Comparison of ENCODE assay signal across 20 mouse cellular contexts in genomic region chr2:93005028-93005427, GRCm38 (mm10). TPM values are rescaled to one million over a fixed set of nuclear protein-coding genes. Genes with fewer than 3 reads are reported as not detected.
DNase-seq lines count a peak whose midpoint lies in the region; ATAC-seq and TF ChIP-seq lines count a peak whose summit lies in the region.
"Had no signal": no experiment of that assay in that cellular context is flagged by ENCODE, and none has a peak within 500 bp of the region (broad histone marks: within the 10 kb centered on the region; RNA-seq: fewer than 3 reads in every experiment).

No protein-coding gene starts in this region.

- H3K9me3 ChIP-seq in kidney, postnatal 0 days (replicated peaks; ENCODE audit: low read length): no peaks in the 10 kb centered on the region
- no peaks in the 10 kb centered on the region for H3K9me3 ChIP-seq in limb, embryonic 11.5 days (ENCODE audit: control insufficient read depth, low read length)
- H3K9me3 ChIP-seq: forebrain, embryonic 13.5 days; liver, embryonic 12.5 days had no signal

- 12% methylated on average over 4 of the region's 4 CpGs for WGBS in kidney, postnatal 0 days
- WGBS in limb, embryonic 11.5 days: 19% methylated on average over 4 of the region's 4 CpGs

- peak; percentile 72; the same call in 1 of the 2 replicates for ATAC-seq in kidney, postnatal 0 days (replicated peaks; ENCODE audit: low FRiP score, low read depth)
- ATAC-seq in limb, embryonic 11.5 days (ENCODE audit: insufficient number of reproducible peaks, low FRiP score, low TSS enrichment, low read depth): 0 out of 2 replicates have a peak, but pooled peaks have one; percentile 68
- ATAC-seq: forebrain, embryonic 13.5 days; hindbrain, embryonic 16.5 days; liver, embryonic 12.5 days had no signal

- no peaks in the 10 kb centered on the region for H3K27me3 ChIP-seq in kidney, postnatal 0 days (ENCODE audit: insufficient read depth, low read length)
- no peaks in the 10 kb centered on the region for H3K27me3 ChIP-seq in limb, embryonic 11.5 days (ENCODE audit: control insufficient read depth, insufficient read depth, low read length)
- H3K27me3 ChIP-seq: forebrain, embryonic 13.5 days; liver, embryonic 12.5 days had no signal

- DNase-seq in kidney, postnatal 0 days (ENCODE audit: low spot score): peak; percentile 64
- no peak for DNase-seq in kidney, adult 11 months
- DNase-seq in embryo, embryonic 11 days: peak; percentile 44
- peak; percentile 48 for DNase-seq in limb, embryonic 11.5 days (ENCODE audit: low spot score)
- DNase-seq in gastrocnemius, postnatal 10 days: no peak
- DNase-seq in thymus, postnatal 14 days: no peak
- DNase-seq in heart, adult 18-20 months: no peak
- DNase-seq: cerebellum, postnatal 36 days; gastrocnemius, postnatal 36 days; heart, postnatal 14 days; kidney, postnatal 14 days; lung, embryonic 14.5 days; midbrain, embryonic 14.5 days; retina, postnatal 1 day; thymus, adult 18-20 months had no signal

- H3K9ac ChIP-seq in kidney, postnatal 0 days (ENCODE audit: low read depth, low read length): no peak overlapping the region
- no peak overlapping the region for H3K9ac ChIP-seq in limb, embryonic 11.5 days (ENCODE audit: low read length)
- H3K9ac ChIP-seq: forebrain, embryonic 13.5 days; liver, embryonic 12.5 days; lung, embryonic 14.5 days had no signal

- 0 out of 2 replicates have a peak, but pooled peaks cover 7% of the 10 kb centered on the region for H3K36me3 ChIP-seq in kidney, postnatal 0 days (ENCODE audit: insufficient read depth, low read length)
- peaks cover 5% of the 10 kb centered on the region; the same call in 1 of the 2 replicates for H3K36me3 ChIP-seq in limb, embryonic 11.5 days (ENCODE audit: control insufficient read depth, insufficient read depth, low read length)

- H3K4me2 ChIP-seq in kidney, postnatal 0 days (ENCODE audit: low read length): no peak overlapping the region
- H3K4me2 ChIP-seq in limb, embryonic 11.5 days (ENCODE audit: low read depth, severe bottlenecking): no peak overlapping the region
- H3K4me2 ChIP-seq: forebrain, embryonic 13.5 days; heart, embryonic 11.5 days; liver, embryonic 12.5 days; lung, embryonic 14.5 days had no signal

- TF ChIP-seq CTCF in kidney, postnatal 0 days (IDR thresholded peaks at IDR 0.05; ENCODE audit: low read depth): no peak

- H3K4me1 ChIP-seq in kidney, postnatal 0 days (replicated peaks; ENCODE audit: insufficient read depth, low read length): 0 out of 2 replicates have a peak, but pooled peaks cover 3% of the 10 kb centered on the region
- peaks cover 4% of the 10 kb centered on the region; the same call in 1 of the 2 replicates for H3K4me1 ChIP-seq in limb, embryonic 11.5 days (ENCODE audit: control insufficient read depth, insufficient read depth, low read length)

- H3K4me3 ChIP-seq in kidney, postnatal 0 days (replicated peaks; ENCODE audit: low read depth, low read length): no peak overlapping the region
- no peak overlapping the region for H3K4me3 ChIP-seq in limb, embryonic 11.5 days (ENCODE audit: low read depth, low read length)
- H3K4me3 ChIP-seq: forebrain, embryonic 13.5 days; liver, embryonic 12.5 days; myocyte had no signal

- no peak overlapping the region for H3K27ac ChIP-seq in kidney, postnatal 0 days
- no peak overlapping the region for H3K27ac ChIP-seq in limb, embryonic 11.5 days (replicated peaks; ENCODE audit: low read depth, low read length)
- H3K27ac ChIP-seq: forebrain, embryonic 13.5 days; liver, embryonic 12.5 days had no signal

RNA-seq across cellular contexts. Expression of gene Prdm11, which starts 40.9 kb away (rescaled TPM):
- 3.7 and 4.9 TPM in 2 replicates for polyA plus RNA-seq in kidney, postnatal 0 days (2015; fragmentation: Nextera tagmentation; extraction: Ambion mirVana)
- polyA plus RNA-seq in limb, embryonic 11.5 days (2014; fragmentation: Nextera tagmentation; extraction: Ambion mirVana): 2.4 and 2.6 TPM in 2 replicates
- 1 to 10 TPM; 3.2 to 3.4 TPM for total RNA-seq in gastrocnemius, postnatal 10 days (2021)
- total RNA-seq in heart, adult 18-20 months (2021): 1 to 10 TPM; 8.4 to 9.5 TPM

Comparison
In these comparisons a context has a peak if more than half of its experiments do, and no peak if none do; other contexts are left out.
1. DNase-seq: peak in kidney, postnatal 0 days (single experiment), embryo, embryonic 11 days (single experiment) and limb, embryonic 11.5 days (single experiment); none in kidney, adult 11 months (single experiment), gastrocnemius, postnatal 10 days (single experiment), thymus, postnatal 14 days (single experiment) and heart, adult 18-20 months (0 of 2).